Mouse (Mus musculus) hindbrain, embryonic 13.5 days (tissue): ENCODE measurements around the gene Ubash3b. TPM values are rescaled to one million over a fixed set of nuclear protein-coding genes. Genes with fewer than 3 reads are reported as not detected.

Experiments used
- ATAC-seq: fragments of 200-750 bp; cut with Nextera tagmentation; 2 replicates; pipeline ENCODE4 v1.8.0; 2017; ENCODE audit warnings: moderate TSS enrichment; ENCODE audit not compliant: low FRiP score
- H3K27ac ChIP-seq: fragments of 300-500 bp; sonication (generic); 2 replicates; pipeline ENCODE4 v1.5.1; 2015; ENCODE audit warnings: inconsistent platforms, mild to moderate bottlenecking, moderate library complexity
- H3K27me3 ChIP-seq: fragments of 300-500 bp; sonication (generic); 2 replicates; pipeline ENCODE4 v1.6.1; 2015; ENCODE audit warnings: mild to moderate bottlenecking, inconsistent platforms
- H3K36me3 ChIP-seq: fragments of 300-500 bp; sonication (generic); 2 replicates; pipeline ENCODE4 v1.6.1; 2015; ENCODE audit warnings: mild to moderate bottlenecking, inconsistent platforms
- H3K4me1 ChIP-seq: fragments of 300-500 bp; sonication (generic); replicated peaks from 2 replicates; pipeline ENCODE4 v1.6.1; 2015; ENCODE audit warnings: inconsistent platforms
- H3K4me2 ChIP-seq: fragments of 300-500 bp; sonication (generic); 2 replicates; pipeline ENCODE4 v1.6.1; 2015; ENCODE audit warnings: inconsistent platforms, mild to moderate bottlenecking, moderate library complexity
- H3K4me3 ChIP-seq: fragments of 300-500 bp; sonication (generic); 2 replicates; pipeline ENCODE4 v1.5.1; 2015; ENCODE audit warnings: mild to moderate bottlenecking, inconsistent platforms
- H3K9ac ChIP-seq: fragments of 300-500 bp; sonication (generic); 2 replicates; pipeline ENCODE4 v1.6.1; 2015; ENCODE audit warnings: mild to moderate bottlenecking, inconsistent platforms
- H3K9me3 ChIP-seq: fragments of 300-500 bp; sonication (generic); 2 replicates; pipeline ENCODE4 v1.6.1; 2016; ENCODE audit warnings: inconsistent platforms
- WGBS: fragments of 180-500 bp; shearing (Covaris S2); methylation state at CpG from one replicate; pipeline ENCODE4 v1.1.7; 2015; 5-methylcytosine and 5-hydroxymethylcytosine counted together
- polyA plus RNA-seq: library from polyadenylated mRNA; unstranded; fragments of >200 nt; fragmentation: Nextera tagmentation; extraction: Ambion mirVana; gene quantifications from 2 replicates; pipeline ENCODE4 v1.2.1, GENCODE M21; 2015

Gene Ubash3b
- polyA plus RNA-seq, 1 experiment from 2014 or later = 18.2 TPM

DNA sequence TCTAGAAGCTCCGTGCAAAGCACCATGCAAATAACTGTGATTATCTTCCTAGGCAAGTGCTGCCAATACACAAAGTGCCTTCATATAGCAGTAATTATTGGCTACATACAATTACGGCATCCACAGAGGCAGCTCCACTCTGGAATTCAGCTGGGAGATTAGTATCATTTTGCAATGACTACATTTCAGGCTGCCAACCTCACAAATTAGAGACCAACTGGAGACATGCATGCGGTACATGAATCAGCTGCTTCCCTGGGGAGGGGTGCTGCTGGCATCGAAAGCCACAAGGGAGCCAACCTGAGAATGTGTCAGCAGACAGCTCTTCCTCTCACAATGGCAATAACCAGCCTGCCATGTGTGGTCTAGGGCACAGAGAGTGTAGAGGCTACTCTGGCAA lies 83.3 kb downstream of the Ubash3b start:
- no peak overlapping the region for H3K9ac ChIP-seq
- H3K4me3 ChIP-seq = no peak overlapping the region
- H3K27me3 ChIP-seq = no peaks in the 10 kb centered on the region
- peaks cover 45% of the 10 kb centered on the region for H3K4me1 ChIP-seq
- H3K27ac ChIP-seq = peak overlapping the region; percentile 79
- H3K4me2 ChIP-seq = no peak overlapping the region
- no peaks in the 10 kb centered on the region for H3K36me3 ChIP-seq
- 43% methylated on average over 4 of the region's 4 CpGs for WGBS
- no peaks in the 10 kb centered on the region for H3K9me3 ChIP-seq
- ATAC-seq = peak; percentile 25; the same call in 1 of the 2 replicates

DNA sequence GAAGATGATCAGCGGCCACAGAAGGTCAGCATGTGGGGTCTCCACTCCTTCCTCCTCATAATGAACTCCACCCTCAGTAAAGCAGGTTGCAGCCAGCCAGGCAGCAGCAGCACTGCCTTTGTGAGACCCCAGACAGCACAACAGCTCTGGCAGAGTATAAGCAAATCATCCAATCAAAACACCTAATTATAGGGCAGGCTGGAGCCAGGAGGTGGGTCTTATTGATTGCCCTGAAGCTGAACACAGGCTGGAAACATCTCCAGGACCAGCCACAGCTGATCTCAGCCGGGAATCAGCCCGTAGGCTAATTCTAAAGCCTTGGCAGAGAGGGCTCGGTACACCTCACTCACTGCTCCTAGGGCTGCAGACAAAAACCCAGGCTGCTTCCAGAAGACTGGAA lies 85.3 kb downstream of the Ubash3b start:
- Histone ChIP-seq H3K27me3 (no peaks in the 10 kb centered on the region), H3K4me2 (no peak overlapping the region), H3K4me3 (no peak overlapping the region), H3K4me1 (peaks cover 45% of the 10 kb centered on the region), H3K9me3 (no peaks in the 10 kb centered on the region), H3K36me3 (no peaks in the 10 kb centered on the region), H3K27ac (peak overlapping the region; percentile 69), H3K9ac (peak overlapping the region; percentile 58; the same call in 1 of the 2 replicates)
- WGBS = 37% methylated on average over 4 of the region's 4 CpGs
- ATAC-seq = 0 out of 2 replicates have a peak, but pooled peaks have one; percentile 31

GRCm38 (mm10) chr9:41075528-41075927 lies 86.0 kb downstream of the Ubash3b start:
- H3K4me1 ChIP-seq = peaks cover 40% of the 10 kb centered on the region
- H3K9me3 ChIP-seq = no peaks in the 10 kb centered on the region
- ATAC-seq = no peak
- no peaks in the 10 kb centered on the region for H3K36me3 ChIP-seq
- H3K4me3 ChIP-seq = no peak overlapping the region
- no peak overlapping the region for H3K9ac ChIP-seq
- no peak overlapping the region for H3K4me2 ChIP-seq
- no peaks in the 10 kb centered on the region for H3K27me3 ChIP-seq
- peak overlapping the region; percentile 69; the same call in 1 of the 2 replicates for H3K27ac ChIP-seq
- 98% methylated on average over 5 of the region's 5 CpGs for WGBS

DNA sequence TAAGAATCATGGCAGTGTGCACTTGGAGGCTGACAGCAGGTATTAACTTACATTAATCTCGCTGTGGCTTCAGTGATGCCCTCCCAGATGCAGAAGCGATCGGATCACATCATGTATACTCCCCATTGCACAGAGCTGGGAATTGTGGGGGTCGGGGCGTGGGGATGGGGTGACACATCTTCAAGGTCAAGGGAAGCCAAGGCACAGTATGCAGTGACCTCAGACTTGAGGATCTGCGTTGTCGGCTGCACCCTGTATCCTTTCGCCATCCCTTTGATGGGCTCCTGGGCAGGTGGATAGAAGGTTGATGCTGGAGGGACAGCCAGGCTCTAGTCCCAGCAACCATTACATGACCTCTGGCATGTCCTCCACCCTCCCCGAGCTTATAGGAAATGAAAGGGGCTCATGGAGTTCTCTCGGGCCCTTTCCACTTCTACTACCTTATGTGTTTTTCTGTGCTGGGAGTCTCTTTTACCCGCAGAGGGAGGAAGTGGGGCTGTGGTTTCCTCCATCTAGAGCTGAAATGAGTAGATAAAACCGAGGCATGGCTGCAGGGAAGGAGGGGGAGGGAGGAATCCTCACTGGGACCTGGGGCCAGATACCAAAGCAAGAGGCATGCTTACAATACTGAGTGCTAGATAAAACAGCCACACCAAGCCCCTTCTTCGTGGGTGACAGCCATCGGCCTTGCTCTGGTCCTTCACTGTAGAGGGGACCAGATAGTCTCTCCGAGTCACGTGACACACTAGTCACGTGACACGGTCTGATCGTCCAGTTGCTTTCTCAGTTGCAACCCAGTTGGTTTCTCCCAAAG lies 88.1 kb downstream of the Ubash3b start:
- ATAC-seq = no peak
- no peak overlapping the region for H3K4me3 ChIP-seq
- no peak overlapping the region for H3K4me2 ChIP-seq
- H3K27ac ChIP-seq = no peak overlapping the region
- H3K27me3 ChIP-seq = no peaks in the 10 kb centered on the region
- H3K4me1 ChIP-seq = peaks cover 25% of the 10 kb centered on the region
- no peaks in the 10 kb centered on the region for H3K36me3 ChIP-seq
- H3K9me3 ChIP-seq = no peaks in the 10 kb centered on the region
- H3K9ac ChIP-seq = no peak overlapping the region
- WGBS = 90% methylated on average over 19 of the region's 19 CpGs

GRCm38 (mm10) chr9:41072786-41073185 lies 88.7 kb downstream of the Ubash3b start:
- Histone ChIP-seq H3K9ac (no peak overlapping the region), H3K4me1 (peaks cover 22% of the 10 kb centered on the region), H3K36me3 (no peaks in the 10 kb centered on the region), H3K27ac (no peak overlapping the region), H3K4me2 (no peak overlapping the region), H3K27me3 (no peaks in the 10 kb centered on the region), H3K4me3 (no peak overlapping the region), H3K9me3 (no peaks in the 10 kb centered on the region)
- no peak for ATAC-seq
- WGBS = 87% methylated on average over 6 of the region's 6 CpGs

DNA sequence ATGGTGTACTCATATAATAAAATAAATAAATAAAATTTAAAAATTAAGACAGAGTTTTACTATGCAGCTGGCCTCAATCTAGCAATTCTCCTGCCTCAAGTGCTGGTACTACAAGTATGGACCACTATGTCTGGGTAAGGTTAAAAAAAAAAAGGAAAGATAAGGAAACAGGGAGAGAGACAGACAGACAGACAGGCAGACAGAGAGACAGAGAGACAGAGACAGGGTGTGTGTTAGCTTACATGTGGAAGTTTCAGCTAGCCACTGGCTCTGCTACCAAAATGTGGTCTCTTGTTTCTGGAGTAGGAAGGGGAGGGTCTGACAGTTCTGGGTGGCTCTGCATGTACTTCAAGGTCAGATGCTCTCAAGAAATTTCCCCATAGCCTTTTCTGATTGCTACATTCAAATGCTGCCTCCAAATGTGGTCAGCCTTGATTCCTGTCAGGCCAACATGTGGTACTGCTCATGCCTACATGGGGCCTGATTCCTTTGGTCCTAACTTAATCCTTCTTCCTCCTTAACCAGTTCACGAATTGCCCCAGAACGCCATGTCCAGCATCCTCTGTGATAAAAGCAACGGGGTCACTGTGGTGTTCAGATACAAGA lies 89.5 kb downstream of the Ubash3b start:
- 73% methylated on average over 3 of the region's 3 CpGs for WGBS
- H3K27me3 ChIP-seq = no peaks in the 10 kb centered on the region

GRCm38 (mm10) chr9:41070761-41071181 lies 90.7 kb downstream of the Ubash3b start:
- no peak for ATAC-seq
- H3K9me3 ChIP-seq = no peaks in the 10 kb centered on the region
- H3K9ac ChIP-seq = no peak overlapping the region
- no peak overlapping the region for H3K4me2 ChIP-seq
- H3K36me3 ChIP-seq = no peaks in the 10 kb centered on the region
- no peaks in the 10 kb centered on the region for H3K27me3 ChIP-seq
- 75% methylated on average over 5 of the region's 5 CpGs for WGBS
- H3K27ac ChIP-seq = no peak overlapping the region
- peaks cover 5% of the 10 kb centered on the region; the same call in 1 of the 2 replicates for H3K4me1 ChIP-seq
- no peak overlapping the region for H3K4me3 ChIP-seq

More for the DNA sequence above, 89.5 kb downstream of the Ubash3b start:
- Histone ChIP-seq H3K9me3 (no peaks in the 10 kb centered on the region), H3K4me1 (peaks cover 16% of the 10 kb centered on the region), H3K4me2 (no peak overlapping the region), H3K27ac (no peak overlapping the region), H3K4me3 (no peak overlapping the region), H3K9ac (no peak overlapping the region), H3K36me3 (no peaks in the 10 kb centered on the region)
- no peak for ATAC-seq

- no peak overlapping the region for H3K4me3 ChIP-seq
- no peak for ATAC-seq
- 90% methylated on average over 5 of the region's 5 CpGs for WGBS
- H3K4me2 ChIP-seq = no peak overlapping the region
- H3K4me1 ChIP-seq = 0 out of 2 replicates have a peak, but pooled peaks cover 5% of the 10 kb centered on the region
- no peaks in the 10 kb centered on the region for H3K36me3 ChIP-seq
- no peaks in the 10 kb centered on the region for H3K27me3 ChIP-seq
- H3K9me3 ChIP-seq = no peaks in the 10 kb centered on the region
- H3K27ac ChIP-seq = no peak overlapping the region
- H3K9ac ChIP-seq = no peak overlapping the region
These were observed 92.0 kb downstream of the Ubash3b start for GRCm38 (mm10) chr9:41069509-41069908.

- no peaks in the 10 kb centered on the region for H3K27me3 ChIP-seq
- peaks cover 26% of the 10 kb centered on the region for H3K4me1 ChIP-seq
- H3K9ac ChIP-seq = no peak overlapping the region
- peak overlapping the region; percentile 40 for H3K27ac ChIP-seq
- H3K9me3 ChIP-seq = no peaks in the 10 kb centered on the region
- no peak overlapping the region for H3K4me2 ChIP-seq
- H3K4me3 ChIP-seq = no peak overlapping the region
- H3K36me3 ChIP-seq = no peaks in the 10 kb centered on the region
- WGBS = 34% methylated on average over 5 of the region's 5 CpGs
- ATAC-seq = peak; percentile 40; the same call in 1 of the 2 replicates
These were observed 100.1 kb downstream of the Ubash3b start for GRCm38 (mm10) chr9:41061446-41061845.

DNA sequence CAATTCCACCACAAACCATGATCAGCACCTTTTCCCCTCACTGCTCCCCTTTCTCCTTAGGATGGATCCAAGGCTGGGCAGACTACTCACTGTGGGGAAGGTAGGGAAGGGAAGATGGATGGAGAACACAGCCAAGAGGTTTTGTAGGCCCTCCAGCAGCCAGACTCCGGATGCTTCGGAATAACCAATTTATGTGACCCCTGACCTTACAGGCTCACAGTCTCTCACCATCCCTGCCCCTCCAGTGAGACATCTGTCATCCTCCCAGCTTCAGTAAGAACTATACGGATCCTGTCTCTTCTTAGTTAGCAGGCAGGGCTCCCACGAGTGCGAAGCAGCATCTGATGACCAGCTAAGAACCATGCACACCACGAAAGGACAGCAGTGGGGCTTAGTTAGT lies 100.9 kb downstream of the Ubash3b start:
- Histone ChIP-seq H3K9me3 (no peaks in the 10 kb centered on the region), H3K4me3 (no peak overlapping the region), H3K4me1 (peaks cover 26% of the 10 kb centered on the region), H3K36me3 (no peaks in the 10 kb centered on the region), H3K27ac (peak overlapping the region; percentile 44; the same call in 1 of the 2 replicates), H3K9ac (no peak overlapping the region), H3K4me2 (no peak overlapping the region), H3K27me3 (no peaks in the 10 kb centered on the region)
- 71% methylated on average over 6 of the region's 6 CpGs for WGBS
- no peak for ATAC-seq

DNA sequence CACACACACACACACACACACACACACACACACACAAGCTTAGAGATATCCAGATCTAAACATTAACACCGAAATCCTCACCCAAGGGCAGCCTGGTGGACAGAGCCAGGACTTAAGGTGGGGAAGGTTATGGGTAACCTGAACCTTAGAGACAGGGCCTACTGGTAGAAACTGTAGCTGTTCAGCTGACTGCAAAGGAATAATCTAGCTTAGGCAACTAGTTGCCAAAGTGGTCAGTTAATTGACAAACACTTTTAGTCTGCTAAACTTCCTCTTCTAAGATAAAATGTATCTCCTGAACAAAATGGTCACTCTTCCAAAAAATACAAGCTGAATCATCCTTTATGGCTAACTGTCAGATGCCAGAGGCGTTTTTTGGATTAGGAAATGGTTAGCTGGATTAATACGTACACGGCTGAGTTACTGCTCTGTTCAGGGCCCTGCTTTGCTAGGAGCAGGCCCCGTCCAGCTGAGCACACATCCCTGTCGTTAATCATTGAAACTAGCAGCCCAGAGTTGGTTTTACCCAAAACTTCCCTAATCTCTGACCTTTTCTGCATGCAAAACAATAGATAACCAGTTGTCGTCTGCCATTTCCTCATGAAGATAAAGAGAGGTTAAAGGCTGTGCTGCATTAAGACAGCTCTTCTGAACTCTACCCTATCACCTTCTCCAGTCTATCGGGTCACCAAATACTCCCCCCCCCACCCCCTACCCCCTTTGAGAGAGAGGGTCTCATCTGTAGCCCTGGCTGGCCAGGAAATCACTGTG lies 102.5 kb downstream of the Ubash3b start:
- Histone ChIP-seq H3K27ac (no peak overlapping the region), H3K9me3 (no peaks in the 10 kb centered on the region), H3K4me3 (no peak overlapping the region), H3K27me3 (no peaks in the 10 kb centered on the region), H3K9ac (no peak overlapping the region), H3K36me3 (no peaks in the 10 kb centered on the region), H3K4me2 (no peak overlapping the region), H3K4me1 (peaks cover 30% of the 10 kb centered on the region)
- ATAC-seq = no peak
- 68% methylated on average over 8 of the region's 8 CpGs for WGBS

DNA sequence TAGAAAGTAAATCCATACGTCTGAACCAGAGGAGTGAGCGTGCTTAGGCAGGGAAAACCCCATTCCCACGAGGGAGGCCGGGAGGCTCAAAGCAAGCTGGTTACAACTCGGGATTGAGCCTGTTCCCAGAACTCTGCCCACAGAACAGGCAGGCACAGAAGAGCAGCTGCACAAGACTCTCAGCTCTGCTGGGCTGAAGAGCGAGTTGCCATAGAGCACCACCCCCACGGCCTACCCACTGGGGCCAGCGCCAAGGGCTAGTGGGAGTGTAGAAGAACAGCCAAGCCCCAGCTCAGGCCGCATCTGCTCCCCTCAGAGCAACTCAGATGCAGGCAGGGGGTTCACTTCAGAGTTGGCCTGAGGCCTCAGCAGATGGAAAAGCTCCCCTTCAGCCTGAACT lies 107.3 kb downstream of the Ubash3b start:
- no peak overlapping the region for H3K4me3 ChIP-seq
- no peaks in the 10 kb centered on the region for H3K27me3 ChIP-seq
- H3K4me2 ChIP-seq = no peak overlapping the region
- peaks cover 29% of the 10 kb centered on the region for H3K4me1 ChIP-seq
- peaks cover 3% of the 10 kb centered on the region; the same call in 1 of the 2 replicates for H3K36me3 ChIP-seq
- WGBS = 80% methylated on average over 9 of the region's 9 CpGs
- H3K9ac ChIP-seq = no peak overlapping the region
- peak overlapping the region; percentile 13 for H3K27ac ChIP-seq
- ATAC-seq = no peak
- H3K9me3 ChIP-seq = no peaks in the 10 kb centered on the region
